Mouse (Mus musculus) stomach, postnatal 0 days (tissue): ENCODE measurements around the gene Pnliprp2.

ENCODE experiments used
- CTCF ChIP-seq: IDR thresholded peaks from 2 replicates; pipeline ENCODE4 v1.5.1; 2016; ENCODE audit warnings: antibody characterized with exemption, low read depth, mild to moderate bottlenecking, moderate library complexity
- EP300 ChIP-seq: optimal IDR thresholded peaks from 2 replicates; pipeline ENCODE3; 2016; ENCODE audit warnings: antibody characterized with exemption

DNA sequence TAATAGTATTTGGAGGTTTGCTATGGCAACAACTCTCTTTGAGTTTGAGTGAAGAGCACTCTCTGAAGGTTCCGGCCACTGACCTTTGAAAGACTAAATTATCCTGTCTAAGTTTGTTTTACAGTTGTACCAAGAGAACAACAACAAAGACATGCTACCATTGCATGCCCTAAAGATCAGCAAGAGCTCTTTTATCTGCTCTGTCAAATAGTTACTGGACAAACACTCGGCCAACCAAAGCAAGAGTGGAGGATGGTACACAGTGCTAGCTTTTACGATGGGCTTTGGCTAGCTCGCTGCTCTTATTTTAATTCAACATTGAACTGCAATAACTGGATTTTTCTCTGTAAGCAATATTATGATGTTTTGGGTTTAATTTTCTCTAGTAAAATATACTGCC lies 41.6 kb upstream of the Pnliprp2 start:
- TF ChIP-seq CTCF, result no peak
- no peak for TF ChIP-seq EP300
